Mouse (Mus musculus) thymus, postnatal 14 days (tissue): Measurements from ENCODE around the gene Mycbpap.
A peak's percentile ranks its signal among the peaks of the same experiment; 100 is the strongest.

Experiments used
- DNase-seq: peaks from one replicate; pipeline ENCODE4 v3.0.0; 2021

The Mycbpap gene

GRCm38 (mm10) chr11:94475722-94476121 lies 45.8 kb downstream of the Mycbpap start:
- DNase-seq: no peak

GRCm38 (mm10) chr11:94474544-94474910 lies 47.0 kb downstream of the Mycbpap start:
- DNase-seq: no peak

GRCm38 (mm10) chr11:94473707-94474543 lies 47.6 kb downstream of the Mycbpap start, which contains the start of gene Cacna1g:
Cacna1g (minus strand) TSS chr11:94474198.
- DNase-seq: peak; percentile 82

GRCm38 (mm10) chr11:94472916-94473706 lies 48.4 kb downstream of the Mycbpap start:
- peak; percentile 22 for DNase-seq

GRCm38 (mm10) chr11:94472585-94472915 lies 49.0 kb downstream of the Mycbpap start:
- no peak for DNase-seq

GRCm38 (mm10) chr11:94471740-94472584 lies 49.6 kb downstream of the Mycbpap start:
- DNase-seq: no peak

- DNase-seq: no peak
Observed at GRCm38 (mm10) chr11:94470391-94470790, 51.2 kb downstream of the Mycbpap start.

GRCm38 (mm10) chr11:94469136-94470064 lies 52.1 kb downstream of the Mycbpap start:
- DNase-seq: no peak

- DNase-seq: no peak
Observed at GRCm38 (mm10) chr11:94468582-94469064, 52.9 kb downstream of the Mycbpap start.

GRCm38 (mm10) chr11:94466333-94466855 lies 55.1 kb downstream of the Mycbpap start:
- no peak for DNase-seq

- DNase-seq: no peak
Observed at GRCm38 (mm10) chr11:94464170-94464569, 57.4 kb downstream of the Mycbpap start.

GRCm38 (mm10) chr11:94461856-94462255 lies 59.7 kb downstream of the Mycbpap start:
- no peak for DNase-seq

GRCm38 (mm10) chr11:94457001-94457400 lies 64.5 kb downstream of the Mycbpap start:
- no peak for DNase-seq

- DNase-seq: no peak
Observed at GRCm38 (mm10) chr11:94456347-94456746, 65.2 kb downstream of the Mycbpap start.

GRCm38 (mm10) chr11:94455161-94455820 lies 66.3 kb downstream of the Mycbpap start:
- peak; percentile 12 for DNase-seq

GRCm38 (mm10) chr11:94454756-94455155 lies 66.8 kb downstream of the Mycbpap start:
- no peak for DNase-seq
